Mouse (Mus musculus): Measurements from ENCODE around the gene Yif1a. TPM values are rescaled to one million over a fixed set of nuclear protein-coding genes. Genes with fewer than 3 reads are reported as not detected.
A peak's percentile ranks its signal among the peaks of the same experiment; 100 is the strongest.

Gene Yif1a
- polyA plus RNA-seq, 1 experiment = 62.8 TPM

DNA sequence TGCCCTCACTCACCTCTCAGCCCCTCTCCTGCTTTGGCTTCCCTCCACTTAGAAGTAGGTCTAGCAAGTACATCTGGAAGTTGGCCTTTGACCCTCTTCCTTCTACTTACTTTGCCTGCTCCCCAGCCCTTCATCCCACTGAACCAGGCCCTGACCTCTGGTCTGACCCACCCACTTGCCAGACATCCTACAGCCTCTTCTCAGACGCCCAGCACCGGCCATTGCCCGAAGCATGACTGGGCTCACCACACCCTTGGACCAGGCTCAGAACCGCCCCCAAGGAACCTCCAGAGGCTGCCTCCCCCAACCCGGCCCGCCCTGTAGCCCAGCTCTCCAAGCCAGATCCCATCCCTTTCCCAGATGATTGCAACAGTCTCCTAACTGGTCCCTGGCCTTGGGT lies 25.9 kb upstream of the Yif1a start:
- no peak for DNase-seq (ENCODE audit: low read depth)
- TF ChIP-seq CTCF (IDR thresholded peaks at IDR 0.05; ENCODE audit: borderline replicate concordance, extremely low read depth, insufficient read depth, insufficient read length) (no peak), POLR2A (IDR thresholded peaks at IDR 0.05; ENCODE audit: borderline replicate concordance, extremely low read depth, insufficient read depth, insufficient read length, poor library complexity, severe bottlenecking) (no peak)

DNA sequence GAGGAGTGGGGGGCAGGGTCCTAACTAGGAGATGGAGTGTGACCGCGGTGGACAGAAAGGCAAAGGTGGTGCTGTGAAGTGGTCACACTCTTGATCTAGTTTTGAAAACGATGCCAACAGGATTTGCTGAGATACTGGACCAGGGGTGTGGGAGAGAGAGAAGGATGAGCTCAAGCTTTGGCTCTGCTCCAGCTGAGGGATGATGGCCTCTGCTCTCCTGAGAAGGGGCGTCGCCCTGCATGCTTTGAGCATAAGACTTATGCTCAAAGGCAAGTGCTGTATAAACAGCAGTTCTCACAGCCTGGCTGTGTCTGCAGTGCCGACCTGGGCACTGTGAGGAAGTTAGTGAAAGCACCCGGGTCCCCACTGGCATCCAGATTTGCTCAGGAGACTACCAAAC lies 23.2 kb upstream of the Yif1a start:
- DNase-seq (ENCODE audit: low read depth) = no peak
- no peak for TF ChIP-seq CTCF (IDR thresholded peaks at IDR 0.05; ENCODE audit: borderline replicate concordance, extremely low read depth, insufficient read depth, insufficient read length)
- TF ChIP-seq POLR2A (IDR thresholded peaks at IDR 0.05; ENCODE audit: borderline replicate concordance, extremely low read depth, insufficient read depth, insufficient read length, poor library complexity, severe bottlenecking) = no peak

DNA sequence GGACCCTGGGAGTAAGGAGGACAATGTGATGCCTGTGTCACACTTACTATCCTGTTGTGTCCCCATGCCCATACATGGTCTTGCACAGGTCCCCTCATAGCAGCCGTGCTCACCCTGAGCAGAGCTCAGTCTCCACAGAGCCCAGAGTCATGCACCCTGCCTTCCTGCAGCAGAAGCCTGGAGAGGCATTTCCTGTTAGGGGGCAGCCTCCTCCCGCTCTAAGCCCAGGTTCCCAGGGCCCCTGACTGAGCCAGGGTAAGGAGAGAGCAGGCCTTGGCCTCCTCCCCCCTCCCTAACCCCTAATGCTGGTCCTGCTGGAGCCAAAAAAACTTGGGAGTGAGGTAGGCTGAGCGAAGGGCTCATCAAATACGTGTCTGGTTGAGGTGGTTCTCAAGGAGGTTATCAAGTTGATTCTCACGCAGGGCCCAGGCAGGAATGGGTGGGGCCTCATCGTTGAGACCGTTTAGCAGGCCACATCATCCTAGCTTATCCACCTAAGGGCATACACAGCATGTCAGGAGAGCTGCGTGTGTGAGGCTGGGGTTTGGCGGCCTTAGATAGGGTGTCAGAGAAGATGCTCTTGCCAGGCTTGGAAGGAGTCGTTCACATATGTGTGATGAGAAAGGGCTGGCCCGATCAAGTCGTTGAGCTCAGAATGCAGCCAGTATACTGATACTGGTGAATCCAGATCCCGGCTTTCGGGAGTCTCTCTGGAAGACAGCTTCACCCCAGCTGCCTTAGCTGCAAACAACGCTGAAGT lies 21.1 kb upstream of the Yif1a start:
- no peak for DNase-seq (ENCODE audit: low read depth)
- TF ChIP-seq POLR2A (IDR thresholded peaks at IDR 0.05; ENCODE audit: borderline replicate concordance, extremely low read depth, insufficient read depth, insufficient read length, poor library complexity, severe bottlenecking) = no peak
- no peak for TF ChIP-seq CTCF (IDR thresholded peaks at IDR 0.05; ENCODE audit: borderline replicate concordance, extremely low read depth, insufficient read depth, insufficient read length)

DNA sequence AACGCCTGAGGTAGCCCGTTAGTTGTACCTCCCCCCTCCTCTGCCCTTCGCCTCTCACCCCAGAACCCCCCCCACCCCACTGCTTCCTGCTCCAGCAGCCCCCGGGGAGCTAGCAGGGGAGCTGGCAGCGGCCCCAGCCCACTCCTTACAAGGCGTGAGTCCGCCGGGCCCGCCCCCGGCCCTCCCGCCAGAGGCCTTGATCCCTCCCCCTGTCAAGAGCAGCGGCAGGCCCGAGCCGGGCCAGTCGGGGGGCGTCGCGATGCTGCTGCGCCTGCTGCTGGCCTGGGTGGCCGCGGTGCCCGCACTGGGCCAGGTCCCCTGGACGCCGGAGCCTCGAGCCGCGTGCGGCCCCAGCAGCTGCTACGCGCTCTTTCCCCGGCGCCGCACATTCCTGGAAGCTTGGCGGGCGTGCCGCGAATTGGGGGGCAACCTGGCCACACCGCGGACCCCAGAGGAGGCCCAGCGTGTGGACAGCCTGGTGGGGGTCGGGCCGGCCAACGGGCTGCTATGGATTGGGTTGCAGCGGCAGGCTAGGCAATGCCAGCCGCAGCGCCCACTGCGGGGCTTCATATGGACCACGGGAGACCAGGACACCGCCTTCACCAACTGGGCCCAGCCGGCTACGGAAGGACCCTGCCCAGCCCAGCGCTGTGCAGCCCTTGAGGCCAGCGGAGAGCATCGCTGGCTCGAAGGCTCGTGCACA lies 20.3 kb upstream of the Yif1a start, which contains the start of gene Cd248:
Gene Cd248 (plus strand): TSS at position 212 of the 703 bp plus-strand sequence.
- peak; percentile 84 for DNase-seq (ENCODE audit: low read depth)
- TF ChIP-seq CTCF (IDR thresholded peaks at IDR 0.05; ENCODE audit: borderline replicate concordance, extremely low read depth, insufficient read depth, insufficient read length) (no peak), POLR2A (IDR thresholded peaks at IDR 0.05; ENCODE audit: borderline replicate concordance, extremely low read depth, insufficient read depth, insufficient read length, poor library complexity, severe bottlenecking) (0 out of 2 replicates have a peak, but pooled peaks have one; percentile 22)

DNA sequence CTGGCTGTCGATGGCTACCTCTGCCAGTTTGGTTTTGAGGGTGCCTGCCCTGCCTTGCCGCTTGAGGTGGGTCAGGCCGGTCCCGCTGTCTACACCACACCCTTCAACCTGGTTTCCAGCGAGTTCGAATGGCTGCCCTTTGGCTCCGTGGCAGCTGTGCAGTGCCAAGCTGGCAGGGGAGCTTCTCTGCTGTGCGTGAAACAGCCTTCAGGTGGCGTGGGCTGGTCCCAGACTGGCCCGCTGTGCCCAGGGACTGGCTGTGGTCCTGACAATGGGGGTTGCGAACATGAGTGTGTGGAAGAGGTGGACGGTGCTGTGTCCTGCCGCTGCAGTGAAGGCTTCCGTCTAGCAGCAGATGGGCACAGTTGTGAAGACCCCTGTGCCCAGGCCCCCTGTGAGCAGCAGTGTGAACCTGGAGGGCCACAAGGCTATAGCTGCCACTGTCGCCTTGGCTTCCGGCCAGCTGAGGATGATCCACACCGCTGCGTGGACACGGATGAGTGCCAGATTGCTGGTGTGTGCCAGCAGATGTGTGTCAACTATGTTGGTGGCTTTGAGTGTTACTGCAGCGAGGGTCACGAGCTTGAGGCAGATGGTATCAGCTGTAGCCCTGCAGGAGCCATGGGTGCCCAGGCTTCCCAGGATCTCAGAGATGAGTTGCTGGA lies 19.6 kb upstream of the Yif1a start:
- TF ChIP-seq POLR2A (IDR thresholded peaks at IDR 0.05; ENCODE audit: borderline replicate concordance, extremely low read depth, insufficient read depth, insufficient read length, poor library complexity, severe bottlenecking) (no peak), CTCF (IDR thresholded peaks at IDR 0.05; ENCODE audit: borderline replicate concordance, extremely low read depth, insufficient read depth, insufficient read length) (peak; percentile 1; the same call in 1 of the 2 replicates)
- DNase-seq (ENCODE audit: low read depth) = no peak

DNA sequence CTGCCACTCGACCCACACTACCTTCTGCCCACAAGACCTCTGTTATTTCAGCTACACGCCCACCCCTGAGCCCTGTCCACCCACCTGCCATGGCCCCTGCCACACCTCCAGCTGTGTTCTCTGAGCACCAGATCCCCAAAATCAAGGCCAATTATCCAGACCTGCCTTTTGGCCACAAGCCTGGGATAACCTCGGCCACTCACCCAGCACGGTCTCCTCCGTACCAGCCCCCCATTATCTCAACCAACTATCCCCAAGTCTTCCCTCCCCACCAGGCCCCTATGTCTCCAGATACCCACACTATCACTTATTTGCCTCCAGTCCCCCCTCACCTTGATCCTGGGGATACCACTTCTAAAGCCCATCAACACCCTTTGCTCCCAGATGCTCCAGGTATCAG lies 18.9 kb upstream of the Yif1a start:
- TF ChIP-seq POLR2A (IDR thresholded peaks at IDR 0.05; ENCODE audit: borderline replicate concordance, extremely low read depth, insufficient read depth, insufficient read length, poor library complexity, severe bottlenecking) = no peak
- no peak for TF ChIP-seq CTCF (IDR thresholded peaks at IDR 0.05; ENCODE audit: borderline replicate concordance, extremely low read depth, insufficient read depth, insufficient read length)
- DNase-seq (ENCODE audit: low read depth) = no peak

DNA sequence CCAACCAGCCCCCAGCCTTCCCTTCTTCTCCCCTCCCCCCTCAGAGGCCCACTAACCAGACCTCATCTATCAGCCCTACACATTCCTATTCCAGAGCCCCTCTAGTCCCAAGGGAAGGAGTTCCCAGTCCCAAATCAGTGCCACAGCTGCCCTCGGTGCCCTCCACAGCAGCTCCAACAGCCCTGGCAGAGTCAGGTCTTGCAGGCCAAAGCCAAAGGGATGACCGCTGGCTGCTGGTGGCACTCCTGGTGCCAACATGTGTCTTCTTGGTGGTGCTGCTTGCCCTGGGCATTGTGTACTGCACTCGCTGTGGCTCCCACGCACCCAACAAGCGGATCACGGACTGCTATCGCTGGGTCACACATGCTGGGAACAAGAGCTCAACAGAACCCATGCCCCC lies 18.4 kb upstream of the Yif1a start:
- no peak for DNase-seq (ENCODE audit: low read depth)
- TF ChIP-seq CTCF (IDR thresholded peaks at IDR 0.05; ENCODE audit: borderline replicate concordance, extremely low read depth, insufficient read depth, insufficient read length) = no peak
- TF ChIP-seq POLR2A (IDR thresholded peaks at IDR 0.05; ENCODE audit: borderline replicate concordance, extremely low read depth, insufficient read depth, insufficient read length, poor library complexity, severe bottlenecking) = no peak

DNA sequence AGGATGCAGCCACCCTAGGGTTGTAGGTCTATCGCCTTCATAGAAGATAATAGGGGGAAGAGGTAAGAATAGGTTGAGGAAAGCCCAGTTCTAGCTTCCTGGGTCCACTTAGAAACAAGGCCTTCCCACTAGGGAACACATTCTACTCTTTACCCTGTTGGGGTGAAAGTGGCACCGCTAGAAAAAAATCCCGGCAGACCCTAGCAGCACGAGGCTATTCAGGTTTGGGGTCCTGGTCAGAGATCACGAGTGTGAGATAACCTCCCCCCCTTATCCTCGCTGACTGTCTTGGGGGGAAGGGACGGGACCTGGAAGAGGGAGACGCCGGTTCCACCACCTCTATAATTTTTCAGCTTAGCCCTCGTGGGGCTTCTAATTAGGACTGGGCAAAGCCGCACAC lies 17.3 kb upstream of the Yif1a start:
- TF ChIP-seq CTCF (IDR thresholded peaks at IDR 0.05; ENCODE audit: borderline replicate concordance, extremely low read depth, insufficient read depth, insufficient read length) (no peak), POLR2A (IDR thresholded peaks at IDR 0.05; ENCODE audit: borderline replicate concordance, extremely low read depth, insufficient read depth, insufficient read length, poor library complexity, severe bottlenecking) (no peak)
- no peak for DNase-seq (ENCODE audit: low read depth)

DNA sequence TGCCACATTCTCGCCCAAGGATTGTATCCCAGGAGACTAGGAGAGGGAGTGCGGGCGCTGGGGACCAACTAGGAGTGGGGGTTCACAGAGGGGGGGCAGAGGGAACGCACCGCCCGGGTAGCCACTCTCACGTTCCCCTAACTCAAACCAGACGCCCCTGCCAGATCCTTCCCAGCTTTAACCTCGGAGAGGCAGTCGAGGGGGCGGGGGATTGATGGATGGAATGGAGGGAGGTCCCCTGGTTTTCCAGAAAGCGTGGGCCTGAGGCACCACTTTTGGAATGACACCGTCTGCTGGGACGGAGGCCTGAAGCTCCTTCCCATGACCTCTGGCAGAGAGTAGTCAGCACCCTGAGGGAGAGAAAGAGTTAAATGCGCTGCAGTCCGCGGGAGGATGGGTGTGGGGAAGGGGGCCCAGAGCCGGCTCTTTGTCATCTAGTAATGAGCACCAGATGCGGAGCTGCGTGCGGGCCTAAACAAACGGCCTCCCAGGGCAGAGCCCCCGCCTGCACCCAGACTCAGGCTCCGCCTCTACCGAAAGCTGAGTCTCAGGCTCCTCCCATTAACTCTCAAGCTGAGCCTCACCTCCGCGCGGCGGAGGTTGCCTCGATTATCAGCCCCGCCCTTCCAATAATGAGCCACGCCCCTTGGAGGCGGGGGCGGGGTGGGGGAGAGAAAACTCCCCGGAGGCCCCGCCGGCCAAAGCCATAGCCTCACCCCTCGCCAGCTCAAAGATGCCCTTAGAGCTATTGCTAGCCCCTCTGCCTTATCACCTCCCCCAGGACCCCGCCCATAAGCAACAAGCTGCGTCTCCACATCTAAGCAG lies 16.6 kb upstream of the Yif1a start:
- TF ChIP-seq CTCF (IDR thresholded peaks at IDR 0.05; ENCODE audit: borderline replicate concordance, extremely low read depth, insufficient read depth, insufficient read length) = no peak
- TF ChIP-seq POLR2A (IDR thresholded peaks at IDR 0.05; ENCODE audit: borderline replicate concordance, extremely low read depth, insufficient read depth, insufficient read length, poor library complexity, severe bottlenecking) = no peak
- DNase-seq (ENCODE audit: low read depth) = peak; percentile 94

DNA sequence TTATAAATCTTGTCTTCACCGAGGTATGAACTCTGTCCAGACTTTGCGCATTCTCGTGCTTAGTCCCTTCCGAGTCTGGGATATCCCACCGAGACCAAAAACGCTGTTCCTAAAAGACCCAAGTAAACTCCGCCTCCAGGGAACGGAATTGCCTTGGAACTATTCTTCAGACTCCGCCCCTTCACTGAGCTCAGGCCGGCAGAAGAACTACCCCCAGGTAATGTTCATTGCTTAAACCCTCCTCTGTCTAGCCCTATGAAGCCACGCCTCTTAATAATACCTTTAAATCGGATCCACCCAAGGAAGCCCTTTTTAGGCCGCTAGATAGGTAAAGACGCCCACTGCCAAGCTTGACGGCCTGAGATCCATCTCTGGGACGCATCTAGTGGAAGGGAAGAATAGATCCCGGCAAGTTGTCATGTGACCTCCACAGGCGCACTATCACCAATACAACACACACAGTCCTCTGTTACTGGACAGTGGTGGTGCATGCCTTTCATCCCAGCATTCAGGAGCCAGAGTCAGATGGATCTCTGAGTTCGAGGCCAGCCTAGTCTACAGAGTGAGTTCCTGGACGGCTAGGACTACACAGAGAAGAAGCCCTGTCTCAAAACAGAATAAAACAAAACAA lies 15.8 kb upstream of the Yif1a start:
- DNase-seq (ENCODE audit: low read depth) = no peak
- TF ChIP-seq CTCF (IDR thresholded peaks at IDR 0.05; ENCODE audit: borderline replicate concordance, extremely low read depth, insufficient read depth, insufficient read length) (no peak), POLR2A (IDR thresholded peaks at IDR 0.05; ENCODE audit: borderline replicate concordance, extremely low read depth, insufficient read depth, insufficient read length, poor library complexity, severe bottlenecking) (no peak)
